Mouse (Mus musculus) hindbrain, embryonic 13.5 days (tissue): ENCODE results near the gene Obox6. TPM values are rescaled to one million over a fixed set of nuclear protein-coding genes. Genes with fewer than 3 reads are reported as not detected.

Experiments used
- ATAC-seq: fragments of 200-750 bp; cut with Nextera tagmentation; 2 replicates; pipeline ENCODE4 v1.8.0; 2017; ENCODE audit warnings: moderate TSS enrichment; ENCODE audit not compliant: low FRiP score
- H3K27ac ChIP-seq: fragments of 300-500 bp; sonication (generic); 2 replicates; pipeline ENCODE4 v1.5.1; 2015; ENCODE audit warnings: inconsistent platforms, mild to moderate bottlenecking, moderate library complexity
- H3K27me3 ChIP-seq: fragments of 300-500 bp; sonication (generic); 2 replicates; pipeline ENCODE4 v1.6.1; 2015; ENCODE audit warnings: mild to moderate bottlenecking, inconsistent platforms
- H3K36me3 ChIP-seq: fragments of 300-500 bp; sonication (generic); 2 replicates; pipeline ENCODE4 v1.6.1; 2015; ENCODE audit warnings: mild to moderate bottlenecking, inconsistent platforms
- H3K4me1 ChIP-seq: fragments of 300-500 bp; sonication (generic); replicated peaks from 2 replicates; pipeline ENCODE4 v1.6.1; 2015; ENCODE audit warnings: inconsistent platforms
- H3K4me2 ChIP-seq: fragments of 300-500 bp; sonication (generic); 2 replicates; pipeline ENCODE4 v1.6.1; 2015; ENCODE audit warnings: inconsistent platforms, mild to moderate bottlenecking, moderate library complexity
- H3K4me3 ChIP-seq: fragments of 300-500 bp; sonication (generic); 2 replicates; pipeline ENCODE4 v1.5.1; 2015; ENCODE audit warnings: mild to moderate bottlenecking, inconsistent platforms
- H3K9ac ChIP-seq: fragments of 300-500 bp; sonication (generic); 2 replicates; pipeline ENCODE4 v1.6.1; 2015; ENCODE audit warnings: mild to moderate bottlenecking, inconsistent platforms
- H3K9me3 ChIP-seq: fragments of 300-500 bp; sonication (generic); 2 replicates; pipeline ENCODE4 v1.6.1; 2016; ENCODE audit warnings: inconsistent platforms
- WGBS: fragments of 180-500 bp; shearing (Covaris S2); methylation state at CpG from one replicate; pipeline ENCODE4 v1.1.7; 2015; 5-methylcytosine and 5-hydroxymethylcytosine counted together
- polyA plus RNA-seq: library from polyadenylated mRNA; unstranded; fragments of >200 nt; fragmentation: Nextera tagmentation; extraction: Ambion mirVana; gene quantifications from 2 replicates; pipeline ENCODE4 v1.2.1, GENCODE M21; 2015

Obox6 gene
- not detected in 2 replicates for polyA plus RNA-seq

DNA sequence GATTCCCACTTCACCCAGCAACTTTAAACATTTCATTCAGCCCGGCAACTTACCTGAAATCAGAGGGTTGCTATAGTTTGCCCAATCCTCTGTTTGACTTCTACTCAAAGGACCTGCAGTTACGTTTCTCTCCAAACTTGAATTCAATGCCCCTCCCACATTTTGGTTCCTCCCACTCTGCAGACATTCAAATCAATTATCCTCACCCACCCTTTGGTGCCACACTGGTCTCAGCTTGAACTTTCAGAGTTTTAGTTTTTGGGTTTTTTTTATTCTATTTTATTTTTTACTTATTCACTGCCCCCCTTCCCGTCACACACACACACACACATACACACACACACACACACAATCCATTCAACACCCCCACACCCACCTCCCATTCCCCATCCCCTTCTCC lies at the start of gene Obox6:
Obox6 (minus strand) TSS at position 101 of the 400 bp plus-strand sequence.
- Histone ChIP-seq H3K36me3 (no peaks in the 10 kb centered on the region), H3K4me2 (no peak within 1 kb of the TSS), H3K27me3 (no peaks in the 10 kb centered on the region), H3K4me3 (no peak within 1 kb of the TSS), H3K4me1 (no peaks in the 10 kb centered on the region), H3K9me3 (peaks cover 44% of the 10 kb centered on the region), H3K27ac (no peak within 1 kb of the TSS), H3K9ac (no peak within 1 kb of the TSS)
- ATAC-seq = no peak
- WGBS = 94% methylated on average over 3 of the region's 3 CpGs

DNA sequence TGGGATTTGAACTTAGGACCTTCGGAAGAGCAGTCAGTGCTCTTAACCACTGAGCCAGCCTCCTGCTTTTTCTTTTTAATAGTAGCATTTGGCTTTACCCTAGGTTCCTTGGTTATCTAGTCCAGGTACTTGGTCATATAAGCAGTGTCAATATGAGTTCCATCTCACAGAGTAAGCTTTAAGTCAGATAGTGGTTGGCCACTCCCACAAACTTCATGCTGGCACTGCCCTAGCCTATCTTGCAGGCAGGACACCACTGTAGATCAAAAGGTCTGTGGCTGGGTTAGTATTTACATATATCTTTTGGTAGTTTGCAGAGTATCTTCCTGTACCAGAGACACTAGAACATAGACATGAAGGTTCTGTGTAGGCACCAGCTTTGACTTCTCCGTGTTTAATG lies 44.6 kb upstream of the Obox6 start:
- H3K27me3 ChIP-seq = no peaks in the 10 kb centered on the region
- H3K4me1 ChIP-seq = 0 out of 2 replicates have a peak, but pooled peaks cover 3% of the 10 kb centered on the region
- no peak overlapping the region for H3K4me3 ChIP-seq
- no peak overlapping the region for H3K9ac ChIP-seq
- 93% methylated on average over 2 of the region's 2 CpGs for WGBS
- no peak for ATAC-seq
- no peaks in the 10 kb centered on the region for H3K9me3 ChIP-seq
- H3K36me3 ChIP-seq = no peaks in the 10 kb centered on the region
- H3K27ac ChIP-seq = no peak overlapping the region
- no peak overlapping the region for H3K4me2 ChIP-seq

DNA sequence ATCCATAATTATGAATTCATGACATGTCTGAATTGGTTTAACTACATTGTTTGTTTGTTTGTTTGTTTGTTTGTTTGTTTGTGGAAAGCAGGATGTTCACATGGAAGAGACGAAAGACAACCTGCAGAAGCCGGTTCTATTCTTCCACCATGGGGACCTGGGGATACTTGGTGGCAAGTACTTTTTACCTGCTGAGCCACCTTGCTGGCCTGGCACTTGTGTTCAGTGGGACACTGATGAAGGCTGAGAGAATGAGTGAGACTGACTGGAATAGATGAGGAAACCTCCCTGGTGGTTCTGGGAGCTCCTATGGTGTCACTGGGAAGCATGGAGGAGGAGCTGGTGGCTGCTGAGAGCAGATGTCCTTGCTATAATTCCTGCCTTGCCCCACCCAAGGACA lies 42.8 kb upstream of the Obox6 start, which contains the start of gene Crxos:
Crxos (plus strand) TSS at position 301 of the 400 bp plus-strand sequence.
- no peak for ATAC-seq
- Histone ChIP-seq H3K9me3 (no peaks in the 10 kb centered on the region), H3K4me3 (no peak within 1 kb of the TSS), H3K36me3 (no peaks in the 10 kb centered on the region), H3K9ac (no peak within 1 kb of the TSS), H3K27ac (no peak within 1 kb of the TSS), H3K4me1 (0 out of 2 replicates have a peak, but pooled peaks cover 3% of the 10 kb centered on the region), H3K27me3 (no peaks in the 10 kb centered on the region), H3K4me2 (no peak within 1 kb of the TSS)
- 88% methylated on average over 2 of the region's 2 CpGs for WGBS

DNA sequence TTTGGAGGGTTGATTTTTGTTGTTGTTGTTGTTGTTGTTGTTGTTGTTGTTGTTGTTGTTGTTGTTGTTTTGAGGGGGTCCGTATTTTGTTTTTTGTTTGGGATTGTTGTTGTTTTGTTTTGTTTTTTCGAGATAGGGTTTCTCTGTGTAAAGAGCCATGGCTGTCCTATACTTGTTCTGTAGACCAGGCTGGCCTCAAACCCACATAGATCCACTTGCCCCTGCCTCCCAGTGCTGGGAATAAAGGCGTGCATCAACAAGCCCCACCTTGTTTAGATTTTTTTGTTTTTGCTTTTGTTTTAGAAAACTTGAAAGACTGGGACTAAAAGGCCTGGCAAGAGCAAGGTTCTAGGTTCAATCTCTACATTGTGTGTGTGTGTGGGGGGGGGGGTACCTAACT lies 42.4 kb upstream of the Obox6 start:
- Histone ChIP-seq H3K4me3 (no peak overlapping the region), H3K27ac (no peak overlapping the region), H3K9ac (no peak overlapping the region), H3K4me1 (0 out of 2 replicates have a peak, but pooled peaks cover 3% of the 10 kb centered on the region), H3K9me3 (no peaks in the 10 kb centered on the region), H3K27me3 (no peaks in the 10 kb centered on the region), H3K36me3 (no peaks in the 10 kb centered on the region), H3K4me2 (no peak overlapping the region)
- no peak for ATAC-seq
- WGBS = 67% methylated on average over 3 of the region's 3 CpGs

DNA sequence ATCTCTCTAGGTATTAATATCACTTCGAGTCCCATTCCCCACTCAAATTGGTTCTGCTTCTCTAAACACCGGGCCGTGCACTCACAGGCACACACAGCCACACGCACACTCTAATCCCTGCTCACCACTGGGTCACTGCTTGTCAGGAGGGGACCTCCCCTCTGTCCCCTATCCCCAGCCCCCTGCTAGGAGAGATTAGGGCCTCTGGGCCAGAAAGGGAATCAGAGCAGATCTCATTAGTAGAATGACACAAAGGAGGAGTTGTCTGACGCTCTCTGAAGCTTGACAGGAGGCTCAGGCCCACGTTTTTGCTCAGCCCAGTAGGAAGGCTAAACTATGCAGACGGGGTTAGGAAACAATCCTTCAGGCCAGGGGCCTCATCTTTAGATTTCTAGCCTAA lies 41.9 kb upstream of the Obox6 start:
- no peaks in the 10 kb centered on the region for H3K27me3 ChIP-seq
- H3K4me3 ChIP-seq = no peak overlapping the region
- no peaks in the 10 kb centered on the region for H3K36me3 ChIP-seq
- WGBS = 13% methylated on average over 7 of the region's 7 CpGs
- H3K9me3 ChIP-seq = no peaks in the 10 kb centered on the region
- H3K9ac ChIP-seq = no peak overlapping the region
- H3K4me1 ChIP-seq = 0 out of 2 replicates have a peak, but pooled peaks cover 3% of the 10 kb centered on the region
- H3K4me2 ChIP-seq = no peak overlapping the region
- ATAC-seq = no peak
- no peak overlapping the region for H3K27ac ChIP-seq

DNA sequence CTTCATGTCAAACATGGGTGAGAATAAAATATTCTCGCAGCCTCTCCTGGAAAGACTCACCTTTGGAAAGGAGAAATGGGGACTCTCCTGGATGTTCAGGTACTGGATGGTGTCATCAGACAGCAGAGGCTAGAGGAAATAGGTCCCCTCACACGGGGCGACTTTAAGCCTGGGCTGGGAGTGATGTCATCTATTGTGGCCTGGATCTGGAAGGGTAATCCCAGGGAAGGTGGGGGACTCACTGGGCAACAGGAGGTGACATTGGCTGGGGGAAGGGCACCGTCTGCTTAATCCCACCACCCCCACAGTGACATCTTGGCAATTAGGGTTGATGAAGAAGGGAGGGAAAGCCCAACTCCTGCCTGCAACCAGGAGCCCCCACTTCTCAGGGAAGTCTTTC lies 40.3 kb upstream of the Obox6 start, which contains the start of gene Crx:
Crx (minus strand) TSS at position 213 of the 400 bp plus-strand sequence.
- ATAC-seq = no peak
- Histone ChIP-seq H3K27me3 (no peaks in the 10 kb centered on the region), H3K4me1 (0 out of 2 replicates have a peak, but pooled peaks cover 3% of the 10 kb centered on the region), H3K9me3 (no peaks in the 10 kb centered on the region), H3K36me3 (no peaks in the 10 kb centered on the region), H3K9ac (no peak within 1 kb of the TSS), H3K4me2 (no peak within 1 kb of the TSS), H3K4me3 (no peak within 1 kb of the TSS), H3K27ac (no peak within 1 kb of the TSS)
- 44% methylated on average over 4 of the region's 4 CpGs for WGBS

DNA sequence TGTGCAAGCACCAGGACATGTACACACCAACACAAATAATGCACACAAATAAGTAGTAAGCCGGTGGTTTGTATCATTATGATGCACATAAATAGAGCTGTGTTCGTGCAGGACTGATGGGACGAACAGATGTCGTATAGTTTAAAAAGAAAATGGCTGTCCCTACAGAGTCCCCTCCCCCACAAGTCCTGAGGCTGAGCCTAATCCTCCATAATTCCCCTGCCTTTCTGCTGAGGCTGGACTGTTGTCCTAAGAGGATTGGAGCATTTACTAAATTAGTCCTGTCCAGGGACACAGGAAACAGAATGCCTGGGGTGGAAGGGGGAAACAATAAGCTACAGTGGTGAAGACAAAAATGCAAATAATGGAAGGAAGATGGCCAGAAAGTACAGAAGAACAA lies 24.6 kb upstream of the Obox6 start:
- Histone ChIP-seq H3K9ac (no peak overlapping the region), H3K4me2 (no peak overlapping the region), H3K27ac (no peak overlapping the region), H3K4me3 (no peak overlapping the region), H3K27me3 (no peaks in the 10 kb centered on the region), H3K4me1 (no peaks in the 10 kb centered on the region), H3K9me3 (no peaks in the 10 kb centered on the region), H3K36me3 (no peaks in the 10 kb centered on the region)
- 65% methylated on average over 4 of the region's 4 CpGs for WGBS
- ATAC-seq = no peak

DNA sequence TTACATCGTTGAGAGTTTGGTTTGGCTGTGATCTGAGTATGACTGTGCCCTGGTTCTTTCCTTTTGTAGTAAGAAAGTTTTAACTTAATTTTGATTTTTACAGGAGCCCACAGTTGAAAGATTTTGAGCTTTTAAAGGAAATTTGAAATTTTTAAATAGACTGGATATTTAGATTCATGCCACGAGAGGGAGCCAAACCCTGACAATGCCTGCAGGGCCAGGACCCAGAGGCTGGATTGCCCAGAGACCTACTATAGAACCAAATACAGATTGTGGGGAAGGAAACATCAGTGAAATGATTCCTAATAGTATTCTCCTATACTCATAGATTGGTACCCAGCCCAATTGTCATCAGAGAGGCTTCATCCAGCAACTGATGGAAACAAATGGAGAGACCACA lies 20.2 kb upstream of the Obox6 start:
- 54% methylated on average over 2 of the region's 2 CpGs for WGBS
- no peaks in the 10 kb centered on the region for H3K4me1 ChIP-seq
- no peak overlapping the region for H3K4me3 ChIP-seq
- no peak overlapping the region for H3K27ac ChIP-seq
- H3K9ac ChIP-seq = no peak overlapping the region
- no peaks in the 10 kb centered on the region for H3K9me3 ChIP-seq
- no peaks in the 10 kb centered on the region for H3K36me3 ChIP-seq
- H3K4me2 ChIP-seq = no peak overlapping the region
- no peak for ATAC-seq
- H3K27me3 ChIP-seq = no peaks in the 10 kb centered on the region

Other genes starting within 250 kb of the Obox6 start
- gene Obox3, start 199.8 kb downstream of the Obox6 start, polyA plus RNA-seq = not detected in 2 replicates
- not detected in 2 replicates for gene Obox5, start 89.5 kb downstream of the Obox6 start, polyA plus RNA-seq
- gene Crx, start 40.3 kb upstream of the Obox6 start, polyA plus RNA-seq = not detected in 2 replicates
- gene Crxos, start 42.9 kb upstream of the Obox6 start, polyA plus RNA-seq = not detected in 2 replicates
- 1,371 and 1,383 TPM in 2 replicates for gene Selenow, start 82.7 kb upstream of the Obox6 start, polyA plus RNA-seq
- gene Nop53, start 106.4 kb upstream of the Obox6 start, polyA plus RNA-seq = 133 and 135 TPM in 2 replicates
- 5.2 and 6.4 TPM in 2 replicates for gene Ehd2, start 127.9 kb upstream of the Obox6 start, polyA plus RNA-seq
- 8.2 and 8.4 TPM in 2 replicates for gene Bicra, start 208.2 kb upstream of the Obox6 start, polyA plus RNA-seq
- 0.09 TPM in 2 replicates for gene Zfp541, start 222.1 kb upstream of the Obox6 start, polyA plus RNA-seq